Mouse (Mus musculus) spleen, postnatal 36 days (tissue): Measurements from ENCODE around the gene Mroh8.

ENCODE experiments used
- DNase-seq, 2 experiments: peaks; one replicate each; pipeline ENCODE4 v3.0.0; 2022; ENCODE audit warnings: low spot score in 2 of 2, mixed read lengths in 1 of 2

Gene Mroh8

GRCm38 (mm10) chr2:157279416-157279800, at the start of gene Mroh8:
Gene Mroh8 (minus strand): TSS chr2:157279549.
- no peak for DNase-seq

DNA sequence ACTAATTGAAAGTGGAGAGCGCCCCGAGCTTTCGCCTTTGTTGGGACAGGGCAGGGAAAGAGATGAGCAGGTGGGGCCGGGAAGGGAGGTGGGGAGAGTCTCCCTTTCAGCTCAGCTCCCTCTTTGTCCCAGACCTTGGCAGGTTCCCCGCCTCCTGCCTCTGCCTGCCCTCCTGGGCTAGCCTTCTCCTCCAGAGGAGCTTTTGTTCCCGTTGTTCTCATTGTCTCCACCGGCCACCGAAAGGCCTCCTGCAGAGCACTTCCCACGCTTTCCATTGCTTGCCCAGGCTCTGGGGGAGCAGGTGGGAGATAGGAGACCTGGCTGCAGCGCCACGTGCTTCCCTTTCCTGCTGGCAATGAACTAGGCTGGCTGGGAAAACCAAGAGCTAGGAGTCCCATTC, 49.2 kb upstream of the Mroh8 start:
- DNase-seq: no peak

- DNase-seq: no peak
These were observed 48.8 kb upstream of the Mroh8 start for GRCm38 (mm10) chr2:157328106-157328505.

DNA sequence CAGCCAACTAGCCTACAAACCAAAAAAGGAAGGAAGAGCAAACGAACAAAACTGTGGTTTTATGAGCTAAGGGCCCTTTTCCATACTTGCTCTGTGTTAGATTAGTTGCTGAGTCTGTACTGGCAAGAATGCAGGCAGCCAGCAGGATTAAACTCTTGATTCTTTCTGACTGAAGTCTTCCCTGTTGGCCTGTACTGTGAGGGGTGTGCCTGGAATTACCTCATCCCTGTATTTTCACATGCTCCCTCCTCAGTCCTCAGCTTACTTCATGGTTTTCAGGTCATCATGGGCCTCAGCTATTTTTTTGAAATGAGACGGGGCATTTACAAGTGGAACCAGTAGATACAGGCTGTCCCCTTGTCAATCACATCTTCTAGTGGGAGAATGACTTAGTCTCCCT, 45.9 kb upstream of the Mroh8 start:
- DNase-seq: no peak

DNA sequence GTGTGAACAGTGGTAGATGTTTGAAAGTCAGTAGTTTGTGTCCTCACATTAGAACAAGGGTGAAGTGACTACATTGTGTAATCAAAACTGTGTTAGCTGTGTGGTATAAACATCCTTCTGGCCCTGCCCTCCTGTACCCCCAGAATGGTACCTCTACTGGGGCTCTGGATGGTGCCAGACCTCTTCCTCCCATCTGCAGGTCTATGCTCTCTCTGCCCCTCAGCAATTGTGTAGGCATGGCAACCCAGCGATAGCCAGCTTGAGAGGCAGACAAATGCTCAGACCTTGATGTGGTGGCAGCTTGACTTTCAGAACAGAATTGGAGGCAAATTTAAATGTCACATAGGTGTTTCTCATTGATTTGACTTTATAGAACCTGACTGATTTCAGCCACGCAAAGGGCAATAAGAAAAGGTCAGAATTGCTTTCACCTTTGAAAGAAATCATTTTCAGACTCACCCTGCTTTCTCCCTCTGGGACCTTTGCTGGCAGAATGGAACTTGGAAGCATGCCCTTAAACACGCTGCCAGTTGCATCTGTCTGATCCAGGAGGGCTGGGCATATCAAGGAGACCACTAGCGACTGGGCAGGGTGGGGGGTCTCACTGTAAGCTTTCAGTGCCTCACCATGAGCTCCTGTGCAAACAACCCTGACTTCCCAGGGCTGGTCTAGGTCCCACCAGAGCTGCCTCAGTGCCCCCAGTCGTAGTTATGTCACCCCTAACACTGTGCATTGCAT, 42.8 kb upstream of the Mroh8 start:
- no peak for DNase-seq

DNA sequence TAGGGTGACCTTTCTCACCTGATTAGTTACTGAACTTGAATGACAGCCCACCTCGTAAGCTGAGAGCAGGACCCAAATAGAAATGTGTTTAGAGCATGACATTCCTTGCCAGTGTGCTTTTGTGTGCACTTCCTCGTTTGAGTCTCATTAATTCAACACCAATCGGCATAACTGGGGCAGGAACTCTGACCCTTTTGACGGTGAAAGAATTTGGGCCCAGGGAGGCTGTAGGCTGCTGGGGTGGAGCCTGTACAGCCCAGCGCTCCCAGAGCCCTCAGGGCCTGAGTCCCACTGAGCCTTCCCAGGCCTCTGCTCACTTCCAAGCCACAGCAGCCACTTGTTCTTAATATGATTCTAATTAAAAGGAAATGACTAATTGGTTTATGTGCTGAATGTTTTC, 41.5 kb upstream of the Mroh8 start:
- DNase-seq: no peak

GRCm38 (mm10) chr2:157320135-157320534, 40.8 kb upstream of the Mroh8 start:
- no peak for DNase-seq

- no peak for DNase-seq
These were observed 37.9 kb upstream of the Mroh8 start for GRCm38 (mm10) chr2:157317220-157317619.

GRCm38 (mm10) chr2:157316358-157316933, 37.1 kb upstream of the Mroh8 start:
- no peak for DNase-seq

DNA sequence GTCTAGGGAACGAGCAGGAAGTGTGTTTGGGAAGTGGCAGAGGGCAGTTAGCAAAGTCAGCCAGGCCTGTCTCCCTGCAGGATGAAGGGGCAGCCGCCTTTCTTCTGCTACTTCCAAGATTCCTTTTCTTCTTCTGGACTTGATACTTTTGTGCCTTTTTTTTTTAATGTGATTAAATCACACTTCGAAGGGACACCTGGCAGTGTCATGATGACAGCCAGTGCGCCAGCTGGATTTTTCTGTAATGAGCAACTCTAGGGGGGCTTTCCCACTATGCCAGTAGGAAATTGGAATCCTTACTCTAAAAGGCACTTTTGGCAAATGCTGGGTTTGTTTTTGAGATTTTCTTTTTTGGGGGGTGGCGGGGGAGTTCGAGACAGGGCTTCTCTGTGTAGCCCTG, 36.1 kb upstream of the Mroh8 start:
- no peak for DNase-seq

- no peak for DNase-seq
These were observed 35.0 kb upstream of the Mroh8 start for GRCm38 (mm10) chr2:157314310-157314709.

DNA sequence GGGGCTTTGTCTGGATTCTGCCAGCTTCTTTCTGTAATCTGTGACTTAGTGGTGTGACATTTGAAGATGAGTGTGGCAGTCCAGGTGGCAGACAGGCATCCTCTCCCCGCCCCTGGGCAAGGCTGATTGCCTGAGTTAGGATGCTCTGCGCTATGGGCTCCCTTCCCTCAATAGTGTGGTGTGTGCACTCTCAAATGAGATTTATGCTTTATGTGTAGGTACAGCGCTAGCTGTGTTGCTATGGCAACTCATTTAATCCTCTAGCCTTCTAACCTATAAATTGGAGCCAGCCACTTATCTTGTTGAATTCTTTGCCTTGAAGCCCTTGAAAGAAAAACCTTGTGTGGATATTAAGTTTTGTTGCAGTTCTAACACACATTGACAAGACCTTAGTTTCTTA, 34.4 kb upstream of the Mroh8 start:
- no peak for DNase-seq

GRCm38 (mm10) chr2:157310963-157311637, 31.8 kb upstream of the Mroh8 start:
- no peak for DNase-seq

DNA sequence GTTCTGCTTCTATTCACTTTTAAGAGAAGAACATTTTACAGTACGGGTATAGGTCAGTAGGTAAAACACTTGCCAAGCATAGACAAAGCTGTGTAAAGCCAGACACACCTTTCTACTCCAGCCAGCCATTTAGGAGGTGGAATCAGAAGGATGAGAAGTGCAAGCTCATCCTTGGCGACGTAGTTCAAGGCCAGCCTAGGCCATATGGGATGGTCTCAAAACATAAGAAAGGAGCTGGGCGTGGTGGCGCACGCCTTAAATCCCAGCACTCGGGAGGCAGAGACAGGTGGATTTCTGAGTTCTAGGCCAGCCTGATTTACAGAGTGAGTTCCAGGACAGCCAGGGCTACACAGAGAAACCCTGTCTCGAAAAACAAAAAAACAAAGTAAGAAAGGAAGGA, 30.3 kb upstream of the Mroh8 start:
- no peak for DNase-seq

DNA sequence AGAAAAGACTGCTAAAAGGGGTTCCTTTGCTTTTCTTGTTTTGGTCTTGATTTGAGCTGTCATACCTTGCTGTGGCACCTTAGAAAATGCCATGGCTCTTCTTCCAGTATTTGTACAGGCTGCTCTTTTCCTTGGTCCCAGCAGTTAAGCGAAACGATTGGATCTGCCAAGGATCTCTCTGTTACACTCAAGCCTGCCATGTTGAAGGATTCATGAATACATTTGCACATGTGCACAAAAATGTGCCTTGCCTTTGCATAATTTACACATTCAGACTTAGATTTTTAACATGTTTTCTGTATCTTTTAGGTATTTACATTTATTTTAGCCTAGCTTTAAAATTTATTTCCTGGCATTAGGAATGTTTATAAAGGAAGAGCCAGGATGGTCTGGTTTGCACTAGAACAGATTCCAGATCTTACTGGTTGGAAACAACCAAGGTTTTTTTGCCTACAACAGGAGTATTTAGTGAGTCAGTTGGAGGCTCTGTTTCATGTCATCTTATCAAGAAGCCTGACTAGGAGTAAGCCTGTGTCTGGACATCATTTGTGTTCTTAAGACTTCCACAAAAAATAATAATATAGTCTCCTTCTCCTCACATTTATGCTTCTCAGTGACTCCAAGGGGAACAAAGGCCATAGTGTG, 29.0 kb upstream of the Mroh8 start:
- DNase-seq: no peak

DNA sequence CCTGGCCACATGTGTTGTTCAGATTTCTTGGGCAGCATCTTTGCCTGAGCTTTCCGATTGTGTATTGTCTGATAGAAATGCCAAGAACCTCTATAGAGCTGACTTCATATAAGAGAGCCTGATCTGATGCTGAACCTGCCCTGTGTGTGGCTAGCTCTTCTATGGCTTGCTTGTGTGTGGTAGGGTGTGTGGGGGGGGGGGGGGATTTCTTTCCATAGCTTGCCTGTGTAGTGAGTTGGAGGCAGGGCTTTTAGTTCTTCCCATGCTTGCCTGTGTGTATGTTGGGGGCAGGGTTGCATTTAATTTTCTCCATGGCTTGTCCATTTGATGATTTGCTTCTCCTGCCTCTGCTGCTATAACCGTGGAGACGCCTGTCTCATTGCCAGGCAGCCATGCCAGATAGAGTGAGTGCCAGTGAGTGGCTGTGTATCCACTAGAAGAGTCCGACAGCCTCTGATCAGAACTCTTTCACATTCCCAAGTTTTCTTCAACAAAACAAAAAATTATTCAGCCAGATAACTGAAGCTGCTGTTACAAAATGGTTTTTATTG, 28.4 kb upstream of the Mroh8 start:
- DNase-seq: no peak

GRCm38 (mm10) chr2:157306091-157307032, 27.0 kb upstream of the Mroh8 start:
- DNase-seq: no peak

GRCm38 (mm10) chr2:157303096-157303495, 23.7 kb upstream of the Mroh8 start:
- DNase-seq: no peak

DNA sequence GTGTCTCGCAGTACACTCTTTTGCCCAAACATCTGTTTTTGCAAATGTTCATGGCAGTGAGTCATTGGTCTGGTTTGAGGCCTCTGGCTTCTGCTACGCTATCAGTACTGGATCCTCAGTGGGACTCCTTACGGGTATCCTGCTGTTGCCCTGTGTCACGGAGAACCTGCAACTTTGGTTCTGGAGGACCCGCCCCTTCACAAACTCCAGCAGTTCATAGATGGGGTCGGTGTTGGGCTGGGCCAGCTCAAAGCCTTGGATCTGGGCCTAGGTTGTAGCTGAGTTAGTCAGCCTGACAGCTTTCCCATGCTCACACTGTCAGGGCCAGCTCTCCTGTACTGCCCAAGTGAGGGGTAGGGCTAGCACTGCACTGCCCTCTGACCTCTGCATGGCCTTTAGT, 20.7 kb upstream of the Mroh8 start:
- DNase-seq: no peak

DNA sequence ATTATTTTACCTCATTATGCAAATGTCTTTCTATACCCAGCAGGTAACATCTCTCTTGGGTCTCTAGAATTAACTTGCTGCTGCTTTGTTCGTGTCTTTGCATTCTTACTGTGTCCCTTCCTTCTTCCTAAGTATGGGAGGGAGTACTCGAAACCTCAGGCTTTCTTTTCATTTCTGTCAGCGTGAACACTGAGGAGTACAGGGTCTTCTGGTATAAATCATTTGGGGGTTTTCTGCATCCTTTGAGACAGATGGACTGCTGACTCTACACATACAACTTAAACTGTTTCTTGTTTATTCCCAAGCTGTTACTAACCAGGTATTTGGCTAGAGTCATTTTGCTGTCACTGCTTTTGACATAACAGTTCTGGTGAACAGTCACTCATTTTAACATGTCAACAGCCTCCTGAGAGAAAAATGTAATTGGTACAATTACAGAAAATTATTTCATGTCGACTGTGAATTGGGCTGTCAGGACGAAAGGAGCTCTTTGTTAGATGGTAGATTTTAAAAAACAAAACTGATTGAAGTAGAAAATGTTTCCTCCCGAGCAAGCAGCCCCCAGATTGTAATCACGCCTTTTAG, 16.8 kb upstream of the Mroh8 start:
- no peak for DNase-seq

DNA sequence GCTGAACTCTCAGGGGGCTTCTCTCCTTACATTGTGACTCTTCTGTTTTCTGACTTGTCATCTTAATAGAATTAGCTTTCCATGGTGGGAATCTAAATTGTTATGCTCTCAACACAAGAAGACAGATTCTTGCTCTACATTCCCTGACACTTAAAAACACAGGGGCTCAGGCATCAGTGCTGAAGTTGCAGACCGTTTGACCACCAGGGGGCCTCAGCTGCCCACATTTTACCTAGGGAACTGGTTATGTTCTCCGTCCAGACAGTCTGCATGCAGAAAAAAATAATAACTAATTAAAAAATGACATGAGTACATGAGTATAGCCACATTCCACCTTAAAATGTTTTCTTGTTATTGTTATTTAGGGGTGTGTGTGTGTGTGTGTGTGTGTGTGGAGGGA, 12.7 kb upstream of the Mroh8 start:
- DNase-seq: peak; percentile 33 to 55
